Mouse (Mus musculus) T-helper 2 cell (primary cell): Measurements from ENCODE around the gene Dhrs11.
"Not testable (repeated sequence)": the region's sequence is repeated elsewhere in the genome, so short reads cannot be mapped to it uniquely, and the experiment has no call there.

Experiments
- in situ Hi-C: fragments of 300-600 bp; cut with MboI, MseI; formaldehyde crosslinking; loops from one replicate; pipeline ENCODE4 v1.15.1; 2025; ENCODE audit warnings: high pct_unique_total_duplicates

Gene Dhrs11

GRCm38 (mm10) chr11:84828516-84829399 lies at the start of gene Dhrs11:
TSS of gene Dhrs11 (minus strand) at chr11:84828994.
- in situ Hi-C loops = loop anchor here (5.0 to 10.0 kb wide), 2 partner anchors 34 to 304 kb away; partner anchors contain the start of gene Lhx1

GRCm38 (mm10) chr11:84876020-84876419 lies 47.2 kb upstream of the Dhrs11 start:
- in situ Hi-C loops = not testable (repeated sequence)

GRCm38 (mm10) chr11:84873042-84873833 lies 44.4 kb upstream of the Dhrs11 start:
- in situ Hi-C loops = no loop called here

GRCm38 (mm10) chr11:84871548-84872069 lies 42.8 kb upstream of the Dhrs11 start:
- in situ Hi-C loops = no loop called here

GRCm38 (mm10) chr11:84871046-84871445 lies 42.3 kb upstream of the Dhrs11 start:
- in situ Hi-C loops = no loop called here

- in situ Hi-C loops = no loop called here
These were observed 41.7 kb upstream of the Dhrs11 start, which contains the start of gene Ggnbp2 for GRCm38 (mm10) chr11:84870337-84871043. TSS of gene Ggnbp2 (minus strand) at chr11:84870817.

- in situ Hi-C loops = no loop called here
These were observed 40.9 kb upstream of the Dhrs11 start for GRCm38 (mm10) chr11:84869537-84870232.

- in situ Hi-C loops = no loop called here
These were observed 40.0 kb upstream of the Dhrs11 start for GRCm38 (mm10) chr11:84868786-84869259.

- in situ Hi-C loops = no loop called here
These were observed 38.8 kb upstream of the Dhrs11 start for GRCm38 (mm10) chr11:84867586-84867985.

- in situ Hi-C loops = no loop called here
These were observed 36.5 kb upstream of the Dhrs11 start for GRCm38 (mm10) chr11:84865268-84865667.

- in situ Hi-C loops = no loop called here
These were observed 26.5 kb upstream of the Dhrs11 start for GRCm38 (mm10) chr11:84855285-84855684.

- in situ Hi-C loops = no loop called here
These were observed 18.8 kb upstream of the Dhrs11 start for GRCm38 (mm10) chr11:84847475-84848090.

GRCm38 (mm10) chr11:84846741-84847474 lies 18.1 kb upstream of the Dhrs11 start:
- in situ Hi-C loops = no loop called here

GRCm38 (mm10) chr11:84839330-84839729 lies 10.5 kb upstream of the Dhrs11 start:
- in situ Hi-C loops = no loop called here

GRCm38 (mm10) chr11:84829495-84829894 lies 701 bp upstream of the Dhrs11 start:
- in situ Hi-C loops = loop anchor here (5.0 to 10.0 kb wide), 2 partner anchors 33 to 305 kb away; partner anchors contain the start of gene Lhx1

GRCm38 (mm10) chr11:84827901-84828503 lies 792 bp downstream of the Dhrs11 start:
- in situ Hi-C loops = loop anchor here (5.0 to 10.0 kb wide), 2 partner anchors 34 to 303 kb away; partner anchors contain the start of gene Lhx1

GRCm38 (mm10) chr11:84827492-84827891 lies 1.3 kb downstream of the Dhrs11 start:
- in situ Hi-C loops = loop anchor here (5.0 to 10.0 kb wide), 2 partner anchors 35 to 303 kb away; partner anchors contain the start of gene Lhx1

- in situ Hi-C loops = loop anchor here (5.0 to 10.0 kb wide), 2 partner anchors 36 to 301 kb away; partner anchors contain the start of gene Lhx1
These were observed 2.6 kb downstream of the Dhrs11 start for GRCm38 (mm10) chr11:84826185-84826584.
